Mouse (Mus musculus) testis, adult 2 months (tissue): ENCODE measurements around the gene Rasd2.

ENCODE experiments used
- CTCF ChIP-seq: fragments of 200-500 bp; IDR thresholded peaks from 2 replicates; pipeline ENCODE4 v1.5.1; 2012; ENCODE audit warnings: low read depth, mild to moderate bottlenecking, inconsistent platforms, low read length, moderate library complexity; ENCODE audit not compliant: control insufficient read depth, insufficient read depth, insufficient replicate concordance
- POLR2A ChIP-seq: fragments of 200-500 bp; IDR thresholded peaks from 2 replicates; pipeline ENCODE4 v1.6.1; 2012; ENCODE audit warnings: low read depth, mild to moderate bottlenecking, inconsistent platforms, low read length, moderate library complexity; ENCODE audit not compliant: control insufficient read depth

DNA sequence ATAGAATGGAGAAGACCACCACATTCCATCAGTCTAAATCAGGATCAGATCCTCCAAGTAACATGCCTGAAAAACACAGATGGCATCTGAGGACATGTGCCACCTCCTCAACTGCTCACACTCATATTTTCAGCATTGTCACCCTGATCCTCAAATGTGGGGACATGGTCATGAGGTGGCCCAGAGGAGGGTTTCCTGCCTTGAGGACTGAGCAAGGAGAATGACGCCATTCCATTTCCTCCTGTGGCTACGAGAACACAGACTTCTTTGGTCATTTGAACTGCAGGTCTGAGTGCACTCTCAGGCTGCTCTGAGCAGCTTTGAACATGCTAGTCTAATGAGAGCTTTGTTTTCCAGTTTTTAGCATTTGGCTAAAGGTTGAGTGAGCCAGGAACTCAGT lies 10.3 kb upstream of the Rasd2 start:
- no peak for TF ChIP-seq CTCF
- TF ChIP-seq POLR2A = no peak
